12 mouse cellular contexts compared by ENCODE assay signal in genomic region chr7:67776636-67777305, GRCm38 (mm10). TPM values are rescaled to one million over a fixed set of nuclear protein-coding genes. Genes with fewer than 3 reads are reported as not detected.
DNase-seq lines count a peak whose midpoint lies in the region; ATAC-seq and TF ChIP-seq lines count a peak whose summit lies in the region.
"Had no signal": no experiment of that assay in that cellular context is flagged by ENCODE, and none has a peak within 500 bp of the region (broad histone marks: within the 10 kb centered on the region; RNA-seq: fewer than 3 reads in every experiment).

No protein-coding gene starts in this region.

- H3K36me3 ChIP-seq in heart, embryonic 15.5 days: no peaks in the 10 kb centered on the region
- no peaks in the 10 kb centered on the region for H3K36me3 ChIP-seq in heart, embryonic 11.5 days (ENCODE audit: control insufficient read depth, insufficient read depth, low read length)
- no peaks in the 10 kb centered on the region for H3K36me3 ChIP-seq in lung, postnatal 0 days (ENCODE audit: insufficient read depth, low read length)
- H3K36me3 ChIP-seq in neural tube, embryonic 13.5 days: no peaks in the 10 kb centered on the region

- WGBS in heart, embryonic 15.5 days: 47% methylated on average over 12 of the region's 12 CpGs
- WGBS in heart, embryonic 11.5 days (ENCODE audit: insufficient replicate concordance): 51% methylated on average over 12 of the region's 12 CpGs
- 35% methylated on average over 12 of the region's 12 CpGs for WGBS in lung, postnatal 0 days
- 52% methylated on average over 12 of the region's 12 CpGs for WGBS in lung, adult 2 months
- 52% methylated on average over 12 of the region's 12 CpGs for WGBS in neural tube, embryonic 13.5 days

- TF ChIP-seq EP300 in lung, postnatal 0 days (IDR thresholded peaks at IDR 0.05): no peak

- TF ChIP-seq POLR2A in lung, adult 2 months (IDR thresholded peaks at IDR 0.05; ENCODE audit: borderline replicate concordance, extremely low read depth, low read depth, low read length): no peak
- no peak for TF ChIP-seq POLR2A in brain, embryonic 14.5 days (IDR thresholded peaks at IDR 0.05; ENCODE audit: borderline replicate concordance, extremely low read depth, insufficient read depth, insufficient read length, poor library complexity, severe bottlenecking)

- H3K4me3 ChIP-seq in heart, embryonic 15.5 days: no peak overlapping the region
- no peak overlapping the region for H3K4me3 ChIP-seq in heart, embryonic 11.5 days (ENCODE audit: low read depth, low read length)
- H3K4me3 ChIP-seq in lung, postnatal 0 days (ENCODE audit: low read depth, low read length): no peak overlapping the region
- no peak overlapping the region for H3K4me3 ChIP-seq in lung, adult 2 months (replicated peaks; ENCODE audit: extremely low read depth, low read depth, low read length)
- H3K4me3 ChIP-seq in neural tube, embryonic 13.5 days: no peak overlapping the region
- H3K4me3 ChIP-seq: left cerebral cortex, adult 2 months had no signal

- peak; percentile 44 for DNase-seq in lung, postnatal 0 days (ENCODE audit: low spot score)
- DNase-seq in lung, adult 2 months: no peak
- DNase-seq in brain, embryonic 14.5 days (ENCODE audit: low read depth): peak; percentile 59
- no peak for DNase-seq in spleen, adult 12 weeks (ENCODE audit: low spot score)
- DNase-seq: adrenal gland, adult 2 months; cerebellum, adult 2 months; heart, adult 11 months; spleen, adult 18-20 months had no signal

- no peaks in the 10 kb centered on the region for H3K27me3 ChIP-seq in heart, embryonic 15.5 days
- H3K27me3 ChIP-seq in heart, embryonic 11.5 days (ENCODE audit: control insufficient read depth, insufficient read depth, low read length): no peaks in the 10 kb centered on the region
- no peaks in the 10 kb centered on the region for H3K27me3 ChIP-seq in lung, postnatal 0 days (replicated peaks; ENCODE audit: insufficient read depth, low read length)
- no peaks in the 10 kb centered on the region for H3K27me3 ChIP-seq in neural tube, embryonic 13.5 days

- H3K27ac ChIP-seq in heart, embryonic 15.5 days: no peak overlapping the region
- H3K27ac ChIP-seq in heart, embryonic 11.5 days (ENCODE audit: low read depth, low read length): no peak overlapping the region
- H3K27ac ChIP-seq in lung, postnatal 0 days (ENCODE audit: low read length): no peak overlapping the region
- 0 out of 2 replicates have a peak overlapping the region, but pooled peaks have one; percentile 9 for H3K27ac ChIP-seq in neural tube, embryonic 13.5 days (replicated peaks)
- H3K27ac ChIP-seq: left cerebral cortex, adult 2 months had no signal

- H3K9ac ChIP-seq in heart, embryonic 15.5 days: no peak overlapping the region
- H3K9ac ChIP-seq in heart, embryonic 11.5 days (ENCODE audit: low read depth, low read length): no peak overlapping the region
- no peak overlapping the region for H3K9ac ChIP-seq in lung, postnatal 0 days (replicated peaks; ENCODE audit: low read depth)
- no peak overlapping the region for H3K9ac ChIP-seq in neural tube, embryonic 13.5 days

- no peak for ATAC-seq in heart, embryonic 15.5 days (replicated peaks; ENCODE audit: insufficient number of reproducible peaks, insufficient read depth, low FRiP score, low read depth)
- no peak for ATAC-seq in heart, embryonic 11.5 days (replicated peaks; ENCODE audit: insufficient number of reproducible peaks, low FRiP score, low TSS enrichment)
- ATAC-seq in lung, postnatal 0 days: peak; percentile 58
- ATAC-seq in neural tube, embryonic 13.5 days (ENCODE audit: low read depth): no peak

- TF ChIP-seq CTCF in lung, postnatal 0 days (IDR thresholded peaks at IDR 0.05): no peak
- TF ChIP-seq CTCF in lung, adult 2 months (IDR thresholded peaks at IDR 0.05; ENCODE audit: insufficient read depth, low read length): no peak
- no peak for TF ChIP-seq CTCF in brain, embryonic 14.5 days (IDR thresholded peaks at IDR 0.05; ENCODE audit: borderline replicate concordance, extremely low read depth, insufficient read depth, insufficient read length)

- H3K9me3 ChIP-seq in heart, embryonic 15.5 days (replicated peaks): no peaks in the 10 kb centered on the region
- no peaks in the 10 kb centered on the region for H3K9me3 ChIP-seq in heart, embryonic 11.5 days (replicated peaks; ENCODE audit: control insufficient read depth, low read length)
- no peaks in the 10 kb centered on the region for H3K9me3 ChIP-seq in lung, postnatal 0 days (ENCODE audit: low read length)
- peaks cover 4% of the 10 kb centered on the region; the same call in 1 of the 2 replicates for H3K9me3 ChIP-seq in neural tube, embryonic 13.5 days

- peaks cover 8% of the 10 kb centered on the region for H3K4me1 ChIP-seq in heart, embryonic 15.5 days (replicated peaks)
- 0 out of 2 replicates have a peak, but pooled peaks cover 3% of the 10 kb centered on the region for H3K4me1 ChIP-seq in heart, embryonic 11.5 days (ENCODE audit: control insufficient read depth, insufficient read depth, low read length)
- H3K4me1 ChIP-seq in lung, postnatal 0 days (ENCODE audit: insufficient read depth, low read depth, low read length): no peaks in the 10 kb centered on the region
- H3K4me1 ChIP-seq in lung, adult 2 months (ENCODE audit: control insufficient read depth, insufficient read depth, low read length): no peaks in the 10 kb centered on the region
- 0 out of 2 replicates have a peak, but pooled peaks cover 7% of the 10 kb centered on the region for H3K4me1 ChIP-seq in neural tube, embryonic 13.5 days (replicated peaks)

- H3K4me2 ChIP-seq in heart, embryonic 15.5 days: 0 out of 2 replicates have a peak overlapping the region, but pooled peaks have one; percentile 9
- no peak overlapping the region for H3K4me2 ChIP-seq in heart, embryonic 11.5 days
- no peak overlapping the region for H3K4me2 ChIP-seq in lung, postnatal 0 days (replicated peaks; ENCODE audit: low read depth, low read length)
- no peak overlapping the region for H3K4me2 ChIP-seq in neural tube, embryonic 13.5 days

RNA-seq across cellular contexts. Expression of gene Synm, which starts 17.2 kb away (rescaled TPM):
- polyA plus RNA-seq in heart, embryonic 15.5 days (2015; fragmentation: Nextera tagmentation; extraction: Ambion mirVana): 2.5 and 3.1 TPM in 2 replicates
- polyA plus RNA-seq in heart, embryonic 11.5 days (2014; fragmentation: Nextera tagmentation; extraction: Ambion mirVana): 3.4 and 5.9 TPM in 2 replicates
- polyA plus RNA-seq in lung, postnatal 0 days (2015; fragmentation: Nextera tagmentation; extraction: Ambion mirVana): 6.5 and 8.1 TPM in 2 replicates
- polyA plus RNA-seq in lung, adult 2 months (2012; rRNA removed): 14.0 and 17.2 TPM in 2 replicates
- 1.7 and 3.5 TPM in 2 replicates for polyA plus RNA-seq in brain, embryonic 14.5 days (2012; rRNA removed)
- 14.5 TPM in 2 replicates for polyA plus RNA-seq in neural tube, embryonic 13.5 days (2015; fragmentation: Nextera tagmentation; extraction: Ambion mirVana)

Comparison
In these comparisons a context has a peak if more than half of its experiments do, and no peak if none do; other contexts are left out.
1. DNase-seq: peak in lung, postnatal 0 days (single experiment) and brain, embryonic 14.5 days (single experiment); none in lung, adult 2 months (single experiment) and spleen, adult 12 weeks (single experiment).